Mouse (Mus musculus): ENCODE measurements around the gene Ltbp4. TPM values are rescaled to one million over a fixed set of nuclear protein-coding genes. Genes with fewer than 3 reads are reported as not detected.
A peak's percentile ranks its signal among the peaks of the same experiment; 100 is the strongest.

Ltbp4 gene
- polyA plus RNA-seq, 1 experiment, result 28.2 TPM

GRCm38 (mm10) chr7:27375274-27375673 is 37.8 kb upstream of the Ltbp4 start:
- H3K27me3 ChIP-seq (ENCODE audit: control insufficient read depth, insufficient read depth, low read length), result no peaks in the 10 kb centered on the region
- TF ChIP-seq POLR2A (IDR thresholded peaks at IDR 0.05; ENCODE audit: borderline replicate concordance, insufficient read depth, low read length) (no peak), CTCF (IDR thresholded peaks at IDR 0.05; ENCODE audit: borderline replicate concordance, insufficient read depth, low read depth, low read length) (no peak)
- WGBS, result 30% methylated on average over 22 of the region's 22 CpGs
- H3K4me1 ChIP-seq (ENCODE audit: control insufficient read depth, insufficient read depth, low read length), result peaks cover 3% of the 10 kb centered on the region; the same call in 1 of the 2 replicates
- H3K27ac ChIP-seq (ENCODE audit: insufficient read depth, low read length), result no peak overlapping the region
- H3K4me3 ChIP-seq (replicated peaks; ENCODE audit: insufficient read depth, low read depth, low read length), result no peak overlapping the region
- no peak for DNase-seq

- TF ChIP-seq CTCF (IDR thresholded peaks at IDR 0.05; ENCODE audit: borderline replicate concordance, insufficient read depth, low read depth, low read length) (no peak), POLR2A (IDR thresholded peaks at IDR 0.05; ENCODE audit: borderline replicate concordance, insufficient read depth, low read length) (no peak)
- WGBS, result 53% methylated on average over 44 of the region's 44 CpGs
These were observed 34.4 kb upstream of the Ltbp4 start for GRCm38 (mm10) chr7:27371715-27372462.

GRCm38 (mm10) chr7:27369111-27369510 is 31.6 kb upstream of the Ltbp4 start:
- DNase-seq, result no peak
- H3K4me1 ChIP-seq (ENCODE audit: control insufficient read depth, insufficient read depth, low read length), result no peaks in the 10 kb centered on the region
- no peak overlapping the region for H3K27ac ChIP-seq (ENCODE audit: insufficient read depth, low read length)
- no peak for TF ChIP-seq POLR2A (IDR thresholded peaks at IDR 0.05; ENCODE audit: borderline replicate concordance, insufficient read depth, low read length)
- no peak for TF ChIP-seq CTCF (IDR thresholded peaks at IDR 0.05; ENCODE audit: borderline replicate concordance, insufficient read depth, low read depth, low read length)
- WGBS, result 65% methylated on average over 19 of the region's 19 CpGs
- H3K4me3 ChIP-seq (replicated peaks; ENCODE audit: insufficient read depth, low read depth, low read length), result no peak overlapping the region
- no peaks in the 10 kb centered on the region for H3K27me3 ChIP-seq (ENCODE audit: control insufficient read depth, insufficient read depth, low read length)

More at GRCm38 (mm10) chr7:27371715-27372462, 34.4 kb upstream of the Ltbp4 start:
- Histone ChIP-seq H3K27me3 (ENCODE audit: control insufficient read depth, insufficient read depth, low read length) (no peaks in the 10 kb centered on the region), H3K27ac (ENCODE audit: insufficient read depth, low read length) (no peak overlapping the region), H3K4me3 (replicated peaks; ENCODE audit: insufficient read depth, low read depth, low read length) (no peak overlapping the region), H3K4me1 (ENCODE audit: control insufficient read depth, insufficient read depth, low read length) (0 out of 2 replicates have a peak, but pooled peaks cover 3% of the 10 kb centered on the region)
- no peak for DNase-seq

GRCm38 (mm10) chr7:27367976-27368375 is 30.5 kb upstream of the Ltbp4 start:
- H3K27me3 ChIP-seq (ENCODE audit: control insufficient read depth, insufficient read depth, low read length), result no peaks in the 10 kb centered on the region
- TF ChIP-seq POLR2A (IDR thresholded peaks at IDR 0.05; ENCODE audit: borderline replicate concordance, insufficient read depth, low read length) (no peak), CTCF (IDR thresholded peaks at IDR 0.05; ENCODE audit: borderline replicate concordance, insufficient read depth, low read depth, low read length) (no peak)
- 47% methylated on average over 11 of the region's 11 CpGs for WGBS
- no peak for DNase-seq
- no peak overlapping the region for H3K4me3 ChIP-seq (replicated peaks; ENCODE audit: insufficient read depth, low read depth, low read length)
- H3K27ac ChIP-seq (ENCODE audit: insufficient read depth, low read length), result no peak overlapping the region
- H3K4me1 ChIP-seq (ENCODE audit: control insufficient read depth, insufficient read depth, low read length), result no peaks in the 10 kb centered on the region

GRCm38 (mm10) chr7:27366082-27366844 is 28.8 kb upstream of the Ltbp4 start:
- no peak for TF ChIP-seq POLR2A (IDR thresholded peaks at IDR 0.05; ENCODE audit: borderline replicate concordance, insufficient read depth, low read length)
- TF ChIP-seq CTCF (IDR thresholded peaks at IDR 0.05; ENCODE audit: borderline replicate concordance, insufficient read depth, low read depth, low read length), result no peak
- H3K4me3 ChIP-seq (replicated peaks; ENCODE audit: insufficient read depth, low read depth, low read length), result no peak overlapping the region
- DNase-seq, result no peak
- no peaks in the 10 kb centered on the region for H3K4me1 ChIP-seq (ENCODE audit: control insufficient read depth, insufficient read depth, low read length)
- no peaks in the 10 kb centered on the region for H3K27me3 ChIP-seq (ENCODE audit: control insufficient read depth, insufficient read depth, low read length)
- WGBS, result 56% methylated on average over 21 of the region's 21 CpGs
- H3K27ac ChIP-seq (ENCODE audit: insufficient read depth, low read length), result no peak overlapping the region

- Histone ChIP-seq H3K4me1 (ENCODE audit: control insufficient read depth, insufficient read depth, low read length) (no peaks in the 10 kb centered on the region), H3K27ac (ENCODE audit: insufficient read depth, low read length) (no peak overlapping the region), H3K4me3 (replicated peaks; ENCODE audit: insufficient read depth, low read depth, low read length) (no peak overlapping the region), H3K27me3 (ENCODE audit: control insufficient read depth, insufficient read depth, low read length) (no peaks in the 10 kb centered on the region)
- TF ChIP-seq CTCF (IDR thresholded peaks at IDR 0.05; ENCODE audit: borderline replicate concordance, insufficient read depth, low read depth, low read length), result no peak
- TF ChIP-seq POLR2A (IDR thresholded peaks at IDR 0.05; ENCODE audit: borderline replicate concordance, insufficient read depth, low read length), result no peak
- no peak for DNase-seq
- 38% methylated on average over 29 of the region's 29 CpGs for WGBS
These were observed 26.9 kb upstream of the Ltbp4 start for GRCm38 (mm10) chr7:27364379-27364778.

- Histone ChIP-seq H3K4me3 (replicated peaks; ENCODE audit: insufficient read depth, low read depth, low read length) (peak overlapping the region; percentile 52), H3K27ac (ENCODE audit: insufficient read depth, low read length) (0 out of 2 replicates have a peak overlapping the region, but pooled peaks have one; percentile 15), H3K27me3 (ENCODE audit: control insufficient read depth, insufficient read depth, low read length) (no peaks in the 10 kb centered on the region), H3K4me1 (ENCODE audit: control insufficient read depth, insufficient read depth, low read length) (no peaks in the 10 kb centered on the region)
- TF ChIP-seq POLR2A (IDR thresholded peaks at IDR 0.05; ENCODE audit: borderline replicate concordance, insufficient read depth, low read length) (no peak), CTCF (IDR thresholded peaks at IDR 0.05; ENCODE audit: borderline replicate concordance, insufficient read depth, low read depth, low read length) (no peak)
- DNase-seq, result peak; percentile 96 to 99
- WGBS, result under 1% methylated on average over 52 of the region's 52 CpGs
These were observed 23.9 kb upstream of the Ltbp4 start for GRCm38 (mm10) chr7:27361283-27361946.

Measured in cerebellum, adult 2 months (tissue).